Mouse (Mus musculus) ES-E14 (cell line): Measurements from ENCODE around the gene Dhx57. TPM values are rescaled to one million over a fixed set of nuclear protein-coding genes. Genes with fewer than 3 reads are reported as not detected.

ENCODE experiments used
- DNase-seq: peaks from one replicate; pipeline ENCODE4 v3.0.0-alpha.2; 2013; ENCODE audit warnings: low read depth, low spot score
- H3K27ac ChIP-seq: 2 replicates; pipeline ENCODE4 v1.5.1; 2012; ENCODE audit warnings: low read depth, mild to moderate bottlenecking, low read length, moderate library complexity, mixed read lengths; ENCODE audit not compliant: poor library complexity, insufficient read depth, severe bottlenecking
- H3K36me3 ChIP-seq: 2 replicates; pipeline ENCODE4 v1.6.1; 2012; ENCODE audit warnings: mild to moderate bottlenecking, low read length, moderate library complexity, mixed read lengths; ENCODE audit not compliant: control insufficient read depth, poor library complexity, insufficient read depth, severe bottlenecking
- H3K4me1 ChIP-seq, 2 experiments: fragments of 150-350 bp in 1 of 2; sonication (generic) in 1 of 2; 2 replicates each; pipeline ENCODE4 v1.6.1; 2012; ENCODE audit warnings: low read length in 2 of 2, mild to moderate bottlenecking in 1 of 2, mixed read lengths in 1 of 2; ENCODE audit not compliant: control insufficient read depth in 2 of 2, insufficient read depth in 2 of 2, poor library complexity in 1 of 2
- H3K4me3 ChIP-seq, 2 experiments: fragments of 150-350 bp in 1 of 2; sonication (generic) in 1 of 2; 2 replicates each; pipeline ENCODE4 v1.5.1; 2012; ENCODE audit warnings: low read length in 2 of 2, low read depth in 1 of 2, mild to moderate bottlenecking in 1 of 2, mixed read lengths in 1 of 2; ENCODE audit not compliant: insufficient read depth in 1 of 2, poor library complexity in 1 of 2, severe bottlenecking in 1 of 2
- H3K9ac ChIP-seq: 2 replicates; pipeline ENCODE4 v1.6.1; 2012; ENCODE audit warnings: low read depth, mild to moderate bottlenecking, low read length, mixed read lengths; ENCODE audit not compliant: poor library complexity, insufficient read depth, severe bottlenecking
- H3K9me3 ChIP-seq: fragments of 150-350 bp; sonication (generic); 2 replicates; pipeline ENCODE4 v1.6.1; 2012; ENCODE audit warnings: low read depth, mild to moderate bottlenecking, low read length; ENCODE audit not compliant: control insufficient read depth, insufficient read depth
- CHD2 ChIP-seq: IDR thresholded peaks from 2 replicates; pipeline ENCODE4 v1.6.1; 2014; ENCODE audit warnings: mild to moderate bottlenecking, low read depth, low read length, inconsistent platforms
- HCFC1 ChIP-seq: IDR thresholded peaks from 2 replicates; pipeline ENCODE4 v1.6.1; 2012; ENCODE audit warnings: low read length, inconsistent platforms, borderline replicate concordance; ENCODE audit not compliant: insufficient read depth
- MAFK ChIP-seq: IDR thresholded peaks from 2 replicates; pipeline ENCODE4 v1.6.1; 2014; ENCODE audit warnings: mild to moderate bottlenecking, low read depth, low read length, inconsistent platforms; ENCODE audit not compliant: insufficient read depth
- ZC3H11A ChIP-seq: IDR thresholded peaks from 2 replicates; pipeline ENCODE4 v1.6.1; 2012; ENCODE audit warnings: low read depth, mild to moderate bottlenecking, inconsistent platforms, low read length, borderline replicate concordance
- ZNF384 ChIP-seq: IDR thresholded peaks from 2 replicates; pipeline ENCODE4 v1.6.1; 2012; ENCODE audit warnings: low read depth, low read length, inconsistent platforms
- in situ Hi-C, 2 experiments: fragments of 600-800 bp; cut with MboI; formaldehyde crosslinking; loops; one replicate each; pipeline ENCODE4 v1.15.1; 2025; ENCODE audit warnings: low sequenced_read_pairs in 2 of 2, inconsistent platforms in 1 of 2; ENCODE audit not compliant: unreplicated experiment in 2 of 2
- total RNA-seq: library from RNA; depleted of rRNA; stranded (reverse); fragments of 300-350 nt; gene quantifications from 2 replicates; pipeline ENCODE4 v1.2.3, GENCODE M21; 2012

The Dhx57 gene
- total RNA-seq, 1 experiment: 13.9 TPM

DNA sequence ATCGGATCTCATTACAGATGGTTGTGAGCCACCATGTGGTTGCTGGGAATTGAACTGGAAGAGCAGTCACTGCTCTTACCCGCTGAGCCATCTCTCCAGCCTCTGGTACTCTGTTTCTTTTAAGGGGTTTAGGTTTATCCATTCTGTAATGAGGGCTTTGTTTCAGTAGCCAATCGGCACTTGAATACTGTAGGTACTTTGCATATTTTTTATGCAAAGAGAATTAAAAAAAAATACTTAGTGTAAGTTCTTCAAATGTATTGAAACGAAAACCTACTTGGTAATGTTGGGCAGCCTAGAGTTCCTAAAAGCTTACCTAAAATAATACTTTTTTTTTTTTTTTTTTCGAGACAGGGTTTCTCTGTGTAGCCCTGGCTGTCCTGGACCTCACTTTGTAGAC, 52.8 kb downstream of the Dhx57 start:
- H3K9me3 ChIP-seq: no peaks in the 10 kb centered on the region
- H3K4me3 ChIP-seq: no peak overlapping the region
- H3K36me3 ChIP-seq: peaks cover 3% of the 10 kb centered on the region; the same call in 1 of the 2 replicates
- in situ Hi-C loops: no loop called here
- DNase-seq: no peak
- H3K4me1 ChIP-seq: peaks cover 0 to 5% of the 10 kb centered on the region in 2 experiments; a peak in 2 of 4 replicates
- H3K27ac ChIP-seq: no peak overlapping the region
- TF ChIP-seq MAFK (no peak), ZC3H11A (no peak), ZNF384 (0 out of 2 replicates have a peak, but pooled peaks have one; percentile 21), CHD2 (no peak), HCFC1 (no peak)
- no peak overlapping the region for H3K9ac ChIP-seq

DNA sequence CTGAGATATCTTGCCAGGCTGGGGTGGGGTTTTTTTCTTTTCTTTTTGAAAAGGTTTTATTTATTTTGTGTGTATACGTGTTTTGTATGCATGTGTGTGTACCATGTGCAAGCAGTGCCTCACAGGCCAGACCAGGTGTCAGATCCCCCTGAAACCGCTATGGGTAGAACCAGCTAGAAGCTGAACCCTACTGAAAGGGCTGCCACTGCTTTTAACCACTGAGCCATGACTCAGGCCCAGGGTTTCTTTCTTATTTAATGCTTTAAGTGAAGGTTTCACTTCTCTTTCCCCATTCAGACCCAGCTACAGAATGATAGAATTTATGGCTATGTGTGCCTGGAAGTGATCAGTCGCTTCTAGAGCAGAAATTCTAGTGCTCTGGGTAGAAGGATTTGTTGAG, 53.5 kb downstream of the Dhx57 start:
- Histone ChIP-seq H3K4me1 (peaks cover 0 to 5% of the 10 kb centered on the region in 2 experiments; a peak in 2 of 4 replicates), H3K9ac (no peak overlapping the region), H3K36me3 (peaks cover 3% of the 10 kb centered on the region; the same call in 1 of the 2 replicates), H3K9me3 (no peaks in the 10 kb centered on the region), H3K4me3 (no peak overlapping the region), H3K27ac (no peak overlapping the region)
- in situ Hi-C loops: no loop called here
- no peak for TF ChIP-seq ZNF384
- TF ChIP-seq ZC3H11A: no peak
- TF ChIP-seq HCFC1: no peak
- no peak for TF ChIP-seq MAFK
- no peak for TF ChIP-seq CHD2
- no peak for DNase-seq

DNA sequence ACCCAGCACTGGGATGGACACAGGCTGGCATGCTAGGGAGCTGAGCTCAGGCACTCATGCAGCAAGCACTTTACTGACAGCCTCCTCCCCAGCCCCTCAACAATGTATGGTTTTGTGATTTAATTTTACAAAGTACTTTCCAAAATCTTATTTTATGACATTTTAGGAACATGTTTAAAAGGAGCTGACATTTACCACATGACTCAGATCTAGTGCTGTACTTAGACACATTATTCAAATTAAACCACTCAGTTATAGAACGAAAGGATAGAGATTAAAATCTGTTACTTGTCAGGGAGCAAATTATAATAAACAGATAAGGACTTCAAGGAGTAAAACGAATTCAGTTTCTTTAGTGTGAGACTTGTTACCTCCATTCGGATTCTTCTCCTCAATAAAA, 54.8 kb downstream of the Dhx57 start:
- Histone ChIP-seq H3K36me3 (peaks cover under 1% of the 10 kb centered on the region; the same call in 1 of the 2 replicates), H3K9ac (no peak overlapping the region), H3K9me3 (no peaks in the 10 kb centered on the region), H3K27ac (no peak overlapping the region), H3K4me1 (peaks cover 0 to 5% of the 10 kb centered on the region in 2 experiments; a peak in 2 of 4 replicates), H3K4me3 (no peak overlapping the region)
- TF ChIP-seq HCFC1 (no peak), ZC3H11A (no peak), CHD2 (no peak), MAFK (no peak), ZNF384 (no peak)
- no peak for DNase-seq
- in situ Hi-C loops: no loop called here

DNA sequence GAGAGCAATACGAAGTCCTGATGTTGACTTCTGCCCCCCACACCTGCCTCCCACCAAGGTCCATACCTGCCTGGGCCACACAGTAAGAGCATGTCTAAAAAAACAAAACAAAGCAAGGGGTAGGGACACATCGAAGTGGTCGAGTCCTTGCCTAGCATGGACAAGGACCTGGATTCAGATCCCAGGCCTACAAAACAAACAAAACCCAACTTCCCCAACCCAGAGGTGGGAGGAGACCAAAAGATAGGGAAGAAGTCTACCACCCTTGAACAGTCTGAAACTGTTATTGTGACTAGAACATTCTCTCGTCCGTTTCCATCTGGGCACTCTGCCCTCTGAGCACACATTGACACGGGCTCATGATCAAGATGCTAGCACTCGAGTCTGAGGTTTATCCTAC, 55.9 kb downstream of the Dhx57 start:
- no peak overlapping the region for H3K27ac ChIP-seq
- DNase-seq: no peak
- H3K36me3 ChIP-seq: no peaks in the 10 kb centered on the region
- TF ChIP-seq MAFK: no peak
- no peak for TF ChIP-seq CHD2
- no peak for TF ChIP-seq ZNF384
- no peak for TF ChIP-seq HCFC1
- TF ChIP-seq ZC3H11A: no peak
- in situ Hi-C loops: no loop called here
- H3K9ac ChIP-seq: no peak overlapping the region
- no peaks in the 10 kb centered on the region for H3K9me3 ChIP-seq
- no peak overlapping the region for H3K4me3 ChIP-seq
- H3K4me1 ChIP-seq: peaks cover 0 to 5% of the 10 kb centered on the region in 2 experiments; a peak in 2 of 4 replicates
